Mouse (Mus musculus): ENCODE data around the gene Mpzl1. TPM values are rescaled to one million over a fixed set of nuclear protein-coding genes. Genes with fewer than 3 reads are reported as not detected.

Mpzl1 gene
- polyA plus RNA-seq, 1 experiment = 43.7 TPM

- H3K27ac ChIP-seq (ENCODE audit: insufficient read depth, low read length) = no peak overlapping the region
- TF ChIP-seq CTCF (IDR thresholded peaks at IDR 0.05; ENCODE audit: extremely low read depth, insufficient read depth, low read length) = no peak
- TF ChIP-seq POLR2A (IDR thresholded peaks at IDR 0.05; ENCODE audit: extremely low read depth, insufficient read depth, low read length) = no peak
- H3K4me1 ChIP-seq (ENCODE audit: control insufficient read depth, insufficient read depth, low read length) = no peaks in the 10 kb centered on the region
- no peak overlapping the region for H3K4me3 ChIP-seq (ENCODE audit: insufficient read depth, low read length)
Measured at GRCm38 (mm10) chr1:165567466-165567865, 66.9 kb downstream of the Mpzl1 start.

GRCm38 (mm10) chr1:165565283-165565682, 69.1 kb downstream of the Mpzl1 start:
- no peak overlapping the region for H3K4me3 ChIP-seq (ENCODE audit: insufficient read depth, low read length)
- TF ChIP-seq POLR2A (IDR thresholded peaks at IDR 0.05; ENCODE audit: extremely low read depth, insufficient read depth, low read length) (no peak), CTCF (IDR thresholded peaks at IDR 0.05; ENCODE audit: extremely low read depth, insufficient read depth, low read length) (no peak)
- H3K27ac ChIP-seq (ENCODE audit: insufficient read depth, low read length) = no peak overlapping the region
- no peaks in the 10 kb centered on the region for H3K4me1 ChIP-seq (ENCODE audit: control insufficient read depth, insufficient read depth, low read length)

DNA sequence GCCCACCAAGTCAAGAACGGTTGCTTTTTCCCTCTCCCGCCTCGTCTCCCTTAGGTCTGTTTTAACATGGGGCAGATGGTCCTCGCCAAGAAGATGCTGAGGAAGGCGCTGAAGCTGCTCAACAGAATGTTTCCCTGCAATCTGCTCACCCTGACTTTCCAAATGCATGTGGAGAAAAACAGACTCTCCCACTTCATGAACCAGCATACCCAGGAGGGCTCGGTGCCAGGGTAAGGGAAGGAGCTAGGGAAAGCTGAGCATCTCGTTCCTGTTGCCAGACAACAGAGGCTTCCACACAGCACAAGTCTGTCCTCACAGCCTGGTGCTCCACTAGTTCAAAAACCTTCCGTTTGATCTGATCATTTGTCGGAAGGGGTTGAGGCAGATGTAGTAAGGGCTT, 75.3 kb downstream of the Mpzl1 start:
- Histone ChIP-seq H3K4me1 (ENCODE audit: control insufficient read depth, insufficient read depth, low read length) (peaks cover 3% of the 10 kb centered on the region; the same call in 1 of the 2 replicates), H3K4me3 (ENCODE audit: insufficient read depth, low read length) (no peak overlapping the region), H3K27ac (ENCODE audit: insufficient read depth, low read length) (no peak overlapping the region)
- TF ChIP-seq CTCF (IDR thresholded peaks at IDR 0.05; ENCODE audit: extremely low read depth, insufficient read depth, low read length) (no peak), POLR2A (IDR thresholded peaks at IDR 0.05; ENCODE audit: extremely low read depth, insufficient read depth, low read length) (0 out of 2 replicates have a peak, but pooled peaks have one; percentile 19)

GRCm38 (mm10) chr1:165556711-165557110, 77.6 kb downstream of the Mpzl1 start:
- TF ChIP-seq POLR2A (IDR thresholded peaks at IDR 0.05; ENCODE audit: extremely low read depth, insufficient read depth, low read length) = no peak
- TF ChIP-seq CTCF (IDR thresholded peaks at IDR 0.05; ENCODE audit: extremely low read depth, insufficient read depth, low read length) = no peak
- H3K4me3 ChIP-seq (ENCODE audit: insufficient read depth, low read length) = no peak overlapping the region
- H3K27ac ChIP-seq (ENCODE audit: insufficient read depth, low read length) = no peak overlapping the region

More at GRCm38 (mm10) chr1:165556711-165557110, 77.6 kb downstream of the Mpzl1 start:
- H3K4me1 ChIP-seq (ENCODE audit: control insufficient read depth, insufficient read depth, low read length) = peaks cover 3% of the 10 kb centered on the region; the same call in 1 of the 2 replicates

Other genes starting within 250 kb of the Mpzl1 start
- 73.1 and 76.2 TPM in 2 replicates for gene Dcaf6, start 174.1 kb downstream of the Mpzl1 start, polyA plus RNA-seq (2012; rRNA removed)
- gene Mpc2, start 173.9 kb downstream of the Mpzl1 start, polyA plus RNA-seq (2012; rRNA removed) = 159 and 161 TPM in 2 replicates
- gene Adcy10, start 149.4 kb downstream of the Mpzl1 start, polyA plus RNA-seq (2012; rRNA removed) = 0.21 and 0.57 TPM in 2 replicates
- gene Rcsd1, start 75.2 kb upstream of the Mpzl1 start, polyA plus RNA-seq (2012; rRNA removed) = 6.0 TPM in 2 replicates
- gene Creg1, start 129.2 kb upstream of the Mpzl1 start, polyA plus RNA-seq (2012; rRNA removed) = 31.8 and 35.0 TPM in 2 replicates
- 0.21 and 0.34 TPM in 2 replicates for gene Cd247, start 154.1 kb upstream of the Mpzl1 start, polyA plus RNA-seq (2012; rRNA removed)